8 mouse cellular contexts compared by ENCODE assay signal in the genomic region with DNA sequence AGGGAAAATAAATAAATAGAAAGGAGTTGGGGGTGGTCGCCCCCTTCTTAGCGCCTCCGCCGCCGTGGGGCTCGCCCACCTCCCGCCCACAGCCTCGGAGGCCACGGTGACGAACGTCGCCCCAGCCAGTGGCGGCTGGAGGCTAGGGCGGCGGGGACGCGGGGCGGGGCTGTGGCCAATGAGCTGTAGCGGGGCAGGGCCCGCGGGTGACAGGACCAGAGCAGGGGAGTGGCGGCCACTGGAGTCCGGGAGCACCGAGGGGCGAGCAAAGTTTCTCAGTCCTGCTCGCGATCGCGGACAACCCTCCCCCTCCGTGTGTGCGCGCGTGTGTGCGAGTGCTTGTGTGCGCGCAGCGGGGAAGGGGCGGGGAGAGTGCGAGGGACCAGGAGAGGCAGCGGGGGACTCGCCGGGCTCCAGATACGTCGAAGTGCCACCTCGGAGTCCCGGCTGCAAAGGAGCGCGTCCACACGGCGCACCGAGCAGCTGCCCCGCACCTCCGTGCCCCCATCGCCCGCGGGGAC. TPM values are rescaled to one million over a fixed set of nuclear protein-coding genes. Genes with fewer than 3 reads are reported as not detected.
A peak's percentile ranks its signal among the peaks of the same experiment; 100 is the strongest.
DNase-seq lines count a peak whose midpoint lies in the region; ATAC-seq and TF ChIP-seq lines count a peak whose summit lies in the region.

No protein-coding gene starts in this region.

- H3K4me3 ChIP-seq in bone marrow macrophage, adult 2 months (ENCODE audit: insufficient read depth, low read length), result peak overlapping the region; percentile 51
- peak overlapping the region; percentile 78 for H3K4me3 ChIP-seq in forebrain, postnatal 0 days (ENCODE audit: low read depth, low read length)
- H3K4me3 ChIP-seq in lung, embryonic 16.5 days (ENCODE audit: low read length), result peak overlapping the region; percentile 77

- WGBS in forebrain, postnatal 0 days, result 2% methylated on average over 51 of the region's 56 CpGs
- WGBS in lung, embryonic 16.5 days, result under 1% methylated on average over 48 of the region's 56 CpGs

- H3K4me2 ChIP-seq in forebrain, postnatal 0 days (ENCODE audit: low read depth), result peak overlapping the region; percentile 96
- H3K4me2 ChIP-seq in lung, embryonic 16.5 days (ENCODE audit: low read depth, low read length), result peak overlapping the region; percentile 98

- peaks cover 3% of the 10 kb centered on the region; the same call in 1 of the 2 replicates for H3K4me1 ChIP-seq in bone marrow macrophage, adult 2 months (ENCODE audit: control insufficient read depth, insufficient read depth, low read length)
- H3K4me1 ChIP-seq in forebrain, postnatal 0 days (ENCODE audit: insufficient read depth), result peaks cover 8% of the 10 kb centered on the region; the same call in 1 of the 2 replicates
- H3K4me1 ChIP-seq in lung, embryonic 16.5 days (replicated peaks; ENCODE audit: control insufficient read depth, insufficient read depth, low read length), result peaks cover 20% of the 10 kb centered on the region

- DNase-seq in 3T3-L1 (ENCODE audit: low read depth, low spot score), result peak; percentile 78
- DNase-seq in forebrain, postnatal 0 days, result peak; percentile 86
- DNase-seq in heart, postnatal 25 days (ENCODE audit: low spot score), result peak; percentile 86
- DNase-seq in layer of hippocampus, adult 8-10 months (ENCODE audit: low spot score in 2 of 2), result peak; percentile 54 to 64
- peak; percentile 73 for DNase-seq in ovary, postnatal 14 days (ENCODE audit: low spot score)
- DNase-seq in thymus, postnatal 36 days, result peak; percentile 44 to 57

- H3K27ac ChIP-seq in bone marrow macrophage, adult 2 months (ENCODE audit: insufficient read depth, low read depth, low read length), result no peak overlapping the region
- H3K27ac ChIP-seq in forebrain, postnatal 0 days (ENCODE audit: low read depth, low read length), result peak overlapping the region; percentile 88
- peak overlapping the region; percentile 94 for H3K27ac ChIP-seq in lung, embryonic 16.5 days (ENCODE audit: low read length)

- H3K9ac ChIP-seq in forebrain, postnatal 0 days, result peak overlapping the region; percentile 71
- peak overlapping the region; percentile 71 for H3K9ac ChIP-seq in lung, embryonic 16.5 days (ENCODE audit: low read length)

- H3K9me3 ChIP-seq in forebrain, postnatal 0 days (ENCODE audit: low read length), result no peaks in the 10 kb centered on the region
- H3K9me3 ChIP-seq in lung, embryonic 16.5 days (ENCODE audit: control insufficient read depth, low read length), result no peaks in the 10 kb centered on the region

- TF ChIP-seq POLR2A in bone marrow macrophage, adult 2 months (IDR thresholded peaks at IDR 0.05; ENCODE audit: borderline replicate concordance, low read depth, low read length), result no peak

- intact Hi-C loops in heart, postnatal 25 days (cut with DNase I), result loop anchor here (2.0 to 10.0 kb wide), 7 partner anchors 52 to 1859 kb away; partner anchors contain the start of gene Hspa4l

- peak; percentile 86 for ATAC-seq in forebrain, postnatal 0 days
- ATAC-seq in lung, embryonic 16.5 days (ENCODE audit: low read depth), result peak; percentile 96

- no peak for TF ChIP-seq CTCF in bone marrow macrophage, adult 2 months (IDR thresholded peaks at IDR 0.05; ENCODE audit: low read depth, low read length)
- TF ChIP-seq CTCF in forebrain, postnatal 0 days (IDR thresholded peaks at IDR 0.05; ENCODE audit: low read depth), result no peak

- peaks cover 6% of the 10 kb centered on the region; the same call in 1 of the 2 replicates for H3K36me3 ChIP-seq in forebrain, postnatal 0 days (ENCODE audit: insufficient read depth)
- peaks cover 14% of the 10 kb centered on the region for H3K36me3 ChIP-seq in lung, embryonic 16.5 days (ENCODE audit: control insufficient read depth, insufficient read depth, low read length)

- H3K27me3 ChIP-seq in forebrain, postnatal 0 days (ENCODE audit: insufficient read depth, low read length), result no peaks in the 10 kb centered on the region
- peaks cover 6% of the 10 kb centered on the region for H3K27me3 ChIP-seq in lung, embryonic 16.5 days (ENCODE audit: control insufficient read depth, insufficient read depth, low read depth, low read length)

RNA-seq across cellular contexts. Expression of gene Fat4, which starts 1.2 kb away (rescaled TPM):
- polyA plus RNA-seq in bone marrow macrophage, adult 2 months (2012; ENCODE audit: insufficient read depth, insufficient read length, missing spikeins), result 0.13 and 0.24 TPM in 2 replicates
- 49.6 and 62.6 TPM in 2 replicates for total RNA-seq in forebrain, postnatal 0 days (2014; rRNA removed)
- 3.2 and 4.3 TPM in 2 replicates for polyA plus RNA-seq in forebrain, postnatal 0 days (2015; fragmentation: Nextera tagmentation; extraction: Ambion mirVana)
- 1 to 10 TPM; 6.3 to 7.4 TPM for total RNA-seq in heart, postnatal 25 days (2021)
- 10 to 100 TPM; 23.2 to 30.8 (median 25.9) TPM for total RNA-seq in layer of hippocampus, adult 8-10 months (2022)
- polyA plus RNA-seq in lung, embryonic 16.5 days (2015; fragmentation: Nextera tagmentation; extraction: Ambion mirVana), result 4.6 and 4.7 TPM in 2 replicates
